ENCODE assay signal across 8 mouse cellular contexts in the genomic region with DNA sequence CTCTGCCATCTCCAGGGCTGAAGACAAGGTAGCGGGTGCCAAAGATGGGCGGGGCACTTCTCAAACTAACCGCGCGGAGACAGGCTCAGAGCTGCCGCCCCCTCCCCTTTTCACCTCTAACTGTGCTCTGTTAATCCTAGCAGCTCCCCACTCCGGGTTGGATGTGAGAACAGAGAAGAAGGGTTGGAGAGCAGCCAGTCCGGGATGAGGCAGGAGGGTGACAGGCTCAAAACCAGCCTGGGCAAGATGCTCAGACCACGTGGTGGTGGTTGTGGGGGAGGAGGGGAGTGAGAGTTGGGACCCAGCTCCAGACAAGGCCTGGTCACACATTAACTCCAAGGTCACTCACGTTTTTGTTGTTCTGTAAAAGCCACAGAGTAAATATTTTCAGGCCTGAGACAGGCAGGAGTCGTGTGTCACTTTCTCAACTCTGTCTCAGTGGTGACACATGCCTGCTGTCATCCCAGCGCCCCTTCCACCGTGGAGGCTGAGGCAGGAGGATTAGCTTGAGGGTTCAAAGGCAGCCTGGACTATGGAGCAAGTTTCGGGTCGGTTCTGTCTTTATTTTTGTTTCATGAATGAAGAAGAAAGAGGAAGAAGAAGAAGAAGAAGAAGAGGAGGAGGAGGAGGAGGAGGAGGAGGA. TPM values are rescaled to one million over a fixed set of nuclear protein-coding genes. Genes with fewer than 3 reads are reported as not detected.
A peak's percentile ranks its signal among the peaks of the same experiment; 100 is the strongest.
DNase-seq lines count a peak whose midpoint lies in the region; ATAC-seq and TF ChIP-seq lines count a peak whose summit lies in the region.

No protein-coding gene starts in this region.

- no peaks in the 10 kb centered on the region for H3K36me3 ChIP-seq in intestine, postnatal 0 days (ENCODE audit: control insufficient read depth, insufficient read depth)
- no peaks in the 10 kb centered on the region for H3K36me3 ChIP-seq in liver, embryonic 12.5 days

- 0 out of 2 replicates have a peak, but pooled peaks cover 7% of the 10 kb centered on the region for H3K27me3 ChIP-seq in intestine, postnatal 0 days (replicated peaks; ENCODE audit: control insufficient read depth, insufficient read depth, low read length)
- H3K27me3 ChIP-seq in liver, embryonic 12.5 days (replicated peaks) = peaks cover 63% of the 10 kb centered on the region

- peak; percentile 64 for DNase-seq in right cerebral cortex, adult 18-20 months
- no peak for DNase-seq in right cerebral cortex, postnatal 36 days (ENCODE audit: low spot score in 2 of 2)
- DNase-seq in adrenal gland, postnatal 4 days (ENCODE audit: low spot score in 2 of 2) = peak; percentile 4 to 10
- peak; percentile 36 for DNase-seq in gastrocnemius, postnatal 10 days
- peak; percentile 26 for DNase-seq in right cerebral cortex, postnatal 25 days
- no peak for DNase-seq in embryo, embryonic 10.5 days (ENCODE audit: low spot score)

- WGBS in intestine, postnatal 0 days = 22% methylated on average over 15 of the region's 15 CpGs
- WGBS in liver, embryonic 12.5 days (ENCODE audit: insufficient replicate concordance) = 17% methylated on average over 15 of the region's 15 CpGs

- H3K4me2 ChIP-seq in intestine, postnatal 0 days (replicated peaks; ENCODE audit: low read depth) = peak overlapping the region; percentile 97
- peak overlapping the region; percentile 99 for H3K4me2 ChIP-seq in liver, embryonic 12.5 days

- H3K4me3 ChIP-seq in intestine, postnatal 0 days (ENCODE audit: low read depth, low read length) = peak overlapping the region; percentile 87; the same call in 1 of the 2 replicates
- peak overlapping the region; percentile 77 for H3K4me3 ChIP-seq in liver, embryonic 12.5 days

- no peaks in the 10 kb centered on the region for H3K9me3 ChIP-seq in intestine, postnatal 0 days (ENCODE audit: control insufficient read depth)
- no peaks in the 10 kb centered on the region for H3K9me3 ChIP-seq in liver, embryonic 12.5 days (replicated peaks)

- ATAC-seq in intestine, postnatal 0 days = no peak
- no peak for ATAC-seq in liver, embryonic 12.5 days

- H3K4me1 ChIP-seq in intestine, postnatal 0 days (replicated peaks; ENCODE audit: control insufficient read depth, insufficient read depth, low read length) = 0 out of 2 replicates have a peak, but pooled peaks cover 4% of the 10 kb centered on the region
- H3K4me1 ChIP-seq in liver, embryonic 12.5 days = peaks cover 62% of the 10 kb centered on the region

- no peak overlapping the region for H3K9ac ChIP-seq in intestine, postnatal 0 days (ENCODE audit: low read depth, low read length)
- H3K9ac ChIP-seq in liver, embryonic 12.5 days = 0 out of 2 replicates have a peak overlapping the region, but pooled peaks have one; percentile 76

- no peak for TF ChIP-seq CTCF in intestine, postnatal 0 days (IDR thresholded peaks at IDR 0.05; ENCODE audit: low read depth)

- H3K27ac ChIP-seq in intestine, postnatal 0 days (ENCODE audit: low read depth, low read length) = no peak overlapping the region
- no peak overlapping the region for H3K27ac ChIP-seq in liver, embryonic 12.5 days

RNA-seq across cellular contexts. Expression of a gene that starts 23.8 kb away (rescaled TPM):
- 100 to 1,000 TPM; 120 to 129 TPM for total RNA-seq in adrenal gland, postnatal 4 days (2021)
- total RNA-seq in gastrocnemius, postnatal 10 days (2021) = 100 to 1,000 TPM; 329 to 332 TPM
- 29.2 and 35.1 TPM in 2 replicates for polyA plus RNA-seq in intestine, postnatal 0 days (2015; fragmentation: Nextera tagmentation; extraction: Ambion mirVana)
- 10.1 and 10.2 TPM in 2 replicates for polyA plus RNA-seq in liver, embryonic 12.5 days (2016; fragmentation: Nextera tagmentation; extraction: Ambion mirVana)

RNA-seq across cellular contexts. Expression of a gene that starts 38.8 kb away (rescaled TPM):
- total RNA-seq in adrenal gland, postnatal 4 days (2021) = 10 to 100 TPM in 1 of 2 experiments, 1 to 10 TPM in 1; 1.2 to 13.2 TPM
- under 1 TPM in 1 of 2 experiments, not detected in 1; 0.65 TPM for total RNA-seq in gastrocnemius, postnatal 10 days (2021)
- polyA plus RNA-seq in intestine, postnatal 0 days (2015; fragmentation: Nextera tagmentation; extraction: Ambion mirVana) = 1,233 and 1,333 TPM in 2 replicates
- 1.8 TPM in 2 replicates for polyA plus RNA-seq in liver, embryonic 12.5 days (2016; fragmentation: Nextera tagmentation; extraction: Ambion mirVana)

RNA-seq across cellular contexts. Expression of a gene that starts 42.8 kb away (rescaled TPM):
- 1 to 10 TPM; 2.6 to 4.1 TPM for total RNA-seq in adrenal gland, postnatal 4 days (2021)
- total RNA-seq in gastrocnemius, postnatal 10 days (2021) = 1 to 10 TPM in 1 of 2 experiments, under 1 TPM in 1; 0.33 to 2.0 TPM
- 0.31 TPM in 1 of 2 replicates, not detected in the other for polyA plus RNA-seq in intestine, postnatal 0 days (2015; fragmentation: Nextera tagmentation; extraction: Ambion mirVana)
- polyA plus RNA-seq in liver, embryonic 12.5 days (2016; fragmentation: Nextera tagmentation; extraction: Ambion mirVana) = 0.71 and 0.98 TPM in 2 replicates

RNA-seq across cellular contexts. Expression of a gene that starts 47.4 kb away (rescaled TPM):
- 1 to 10 TPM; 1.7 to 1.8 TPM for total RNA-seq in adrenal gland, postnatal 4 days (2021)
- under 1 TPM; 0.40 to 0.45 TPM for total RNA-seq in gastrocnemius, postnatal 10 days (2021)
- 0.76 and 1.1 TPM in 2 replicates for polyA plus RNA-seq in intestine, postnatal 0 days (2015; fragmentation: Nextera tagmentation; extraction: Ambion mirVana)
- polyA plus RNA-seq in liver, embryonic 12.5 days (2016; fragmentation: Nextera tagmentation; extraction: Ambion mirVana) = 0.68 and 1.2 TPM in 2 replicates

RNA-seq across cellular contexts. Expression of a gene that starts 47.4 kb away (rescaled TPM):
- 10 to 100 TPM; 49.4 to 49.7 TPM for total RNA-seq in adrenal gland, postnatal 4 days (2021)
- total RNA-seq in gastrocnemius, postnatal 10 days (2021) = 10 to 100 TPM; 40.3 to 46.7 TPM
- 54.0 and 59.4 TPM in 2 replicates for polyA plus RNA-seq in intestine, postnatal 0 days (2015; fragmentation: Nextera tagmentation; extraction: Ambion mirVana)
- 70.0 and 74.5 TPM in 2 replicates for polyA plus RNA-seq in liver, embryonic 12.5 days (2016; fragmentation: Nextera tagmentation; extraction: Ambion mirVana)

Comparison
In these comparisons a context has a peak if more than half of its experiments do, and no peak if none do; other contexts are left out.
1. DNase-seq: peak in right cerebral cortex, adult 18-20 months (single experiment), adrenal gland, postnatal 4 days (2 of 2), gastrocnemius, postnatal 10 days (single experiment) and right cerebral cortex, postnatal 25 days (single experiment); none in right cerebral cortex, postnatal 36 days (0 of 2) and embryo, embryonic 10.5 days (single experiment).